Mouse (Mus musculus): ENCODE data around the gene Efhb. TPM values are rescaled to one million over a fixed set of nuclear protein-coding genes. Genes with fewer than 3 reads are reported as not detected.

Efhb gene
- polyA plus RNA-seq (2014; fragmentation: Nextera tagmentation; extraction: Ambion mirVana), result 0.39 and 0.85 TPM in 2 replicates

DNA sequence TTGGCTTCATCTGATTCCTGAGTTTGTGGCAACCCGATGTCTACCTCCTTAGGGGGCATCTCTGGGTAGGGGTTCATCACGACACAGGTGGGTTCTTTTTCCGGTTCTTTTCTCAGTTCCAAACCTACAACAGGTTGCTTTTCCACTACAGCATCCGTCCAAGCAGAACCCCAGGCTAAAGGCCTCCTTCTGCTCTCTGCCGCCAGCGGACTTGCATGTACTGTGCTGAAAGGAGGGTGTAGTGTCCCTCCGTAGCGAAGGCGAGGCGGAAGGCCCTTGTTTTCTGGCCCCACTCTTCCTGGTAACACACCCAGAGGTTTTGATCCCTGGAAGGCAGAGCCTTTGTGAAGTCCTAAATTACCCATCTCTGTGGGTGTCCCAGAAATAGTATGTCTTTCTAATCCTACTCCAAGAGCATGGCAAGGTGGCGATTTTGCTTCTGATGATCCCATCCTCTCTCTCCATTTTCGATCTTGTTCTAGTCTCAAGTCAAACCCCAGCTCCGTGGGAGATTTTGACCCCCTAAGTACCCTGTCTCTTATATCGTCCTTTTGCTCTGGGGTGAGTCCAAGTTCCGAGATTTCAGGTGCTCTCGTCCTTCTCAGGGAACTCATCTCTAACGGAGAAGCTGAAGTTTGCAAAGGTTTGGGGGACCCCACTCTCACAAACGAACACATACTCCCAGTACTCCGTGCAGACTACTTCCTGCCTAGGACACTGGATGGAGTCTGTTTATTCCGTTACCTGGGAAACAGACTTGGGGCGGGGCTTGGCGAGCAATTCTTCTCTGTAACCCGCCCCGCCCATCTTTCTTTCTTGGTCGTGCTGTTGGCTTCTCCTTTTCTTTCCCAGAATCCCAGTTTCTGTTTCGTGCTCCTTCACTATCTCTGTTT is at the start of gene Efhb:
Gene Efhb (minus strand): TSS at position 719 of the 893 bp plus-strand sequence.
- DNase-seq (ENCODE audit: low spot score), result peak; percentile 92
- H3K4me2 ChIP-seq (ENCODE audit: low read length), result peak within 1 kb of the TSS; percentile 71
- no peaks in the 10 kb centered on the region for H3K36me3 ChIP-seq (ENCODE audit: control insufficient read depth, insufficient read depth, low read length)
- H3K4me3 ChIP-seq (ENCODE audit: low read depth, low read length), result peak within 1 kb of the TSS; percentile 38
- peak within 1 kb of the TSS; percentile 48 for H3K9ac ChIP-seq (ENCODE audit: low read length)
- no peaks in the 10 kb centered on the region for H3K27me3 ChIP-seq (replicated peaks; ENCODE audit: control insufficient read depth, insufficient read depth, low read length)
- no peaks in the 10 kb centered on the region for H3K9me3 ChIP-seq (ENCODE audit: control insufficient read depth, low read length)
- ATAC-seq (replicated peaks; ENCODE audit: low FRiP score, low TSS enrichment, low read depth), result peak; percentile 98
- 24% methylated on average over 26 of the region's 26 CpGs for WGBS
- no peaks in the 10 kb centered on the region for H3K4me1 ChIP-seq (replicated peaks; ENCODE audit: control insufficient read depth, insufficient read depth, low read length)
- H3K27ac ChIP-seq (ENCODE audit: low read depth), result peak within 1 kb of the TSS; percentile 59; the same call in 1 of the 2 replicates

- no peak overlapping the region for H3K27ac ChIP-seq (ENCODE audit: low read depth)
- H3K27me3 ChIP-seq (replicated peaks; ENCODE audit: control insufficient read depth, insufficient read depth, low read length), result no peaks in the 10 kb centered on the region
- H3K36me3 ChIP-seq (ENCODE audit: control insufficient read depth, insufficient read depth, low read length), result no peaks in the 10 kb centered on the region
- WGBS, result 88% methylated on average over 2 of the region's 2 CpGs
- no peak overlapping the region for H3K9ac ChIP-seq (ENCODE audit: low read length)
- no peak overlapping the region for H3K4me3 ChIP-seq (ENCODE audit: low read depth, low read length)
- ATAC-seq (replicated peaks; ENCODE audit: low FRiP score, low TSS enrichment, low read depth) (no peak), DNase-seq (ENCODE audit: low spot score) (no peak)
- H3K9me3 ChIP-seq (ENCODE audit: control insufficient read depth, low read length), result no peaks in the 10 kb centered on the region
- H3K4me1 ChIP-seq (replicated peaks; ENCODE audit: control insufficient read depth, insufficient read depth, low read length), result no peaks in the 10 kb centered on the region
- no peak overlapping the region for H3K4me2 ChIP-seq (ENCODE audit: low read length)
Observed at GRCm38 (mm10) chr17:53512311-53512951, 49.3 kb upstream of the Efhb start.

DNA sequence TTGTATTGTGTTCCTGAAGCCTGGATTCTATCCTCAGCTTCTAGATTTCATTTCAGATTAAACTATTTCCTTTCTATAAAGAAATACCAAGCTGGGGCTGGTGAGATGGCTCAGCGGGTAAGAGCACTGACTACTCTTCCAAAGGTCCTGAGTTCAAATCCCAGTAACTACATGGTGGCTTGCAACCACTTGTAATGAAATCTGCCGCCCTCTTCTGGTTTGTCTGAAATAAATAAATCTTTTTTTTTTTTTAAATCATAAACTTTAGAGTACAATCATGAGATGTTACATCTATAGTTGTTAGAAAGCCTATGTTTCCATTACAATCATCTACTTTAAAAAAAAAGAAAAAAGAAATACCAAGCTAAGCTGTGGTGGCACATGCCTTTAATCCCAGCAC is 39.8 kb upstream of the Efhb start:
- H3K9me3 ChIP-seq (ENCODE audit: control insufficient read depth, low read length), result no peaks in the 10 kb centered on the region
- no peak overlapping the region for H3K27ac ChIP-seq (ENCODE audit: low read depth)
- H3K27me3 ChIP-seq (replicated peaks; ENCODE audit: control insufficient read depth, insufficient read depth, low read length), result no peaks in the 10 kb centered on the region
- DNase-seq (ENCODE audit: low spot score) (no peak), ATAC-seq (replicated peaks; ENCODE audit: low FRiP score, low TSS enrichment, low read depth) (no peak)
- peaks cover 69% of the 10 kb centered on the region for H3K36me3 ChIP-seq (ENCODE audit: control insufficient read depth, insufficient read depth, low read length)
- 80% methylated on average over 2 of the region's 2 CpGs for WGBS
- H3K4me1 ChIP-seq (replicated peaks; ENCODE audit: control insufficient read depth, insufficient read depth, low read length), result no peaks in the 10 kb centered on the region
- no peak overlapping the region for H3K4me3 ChIP-seq (ENCODE audit: low read depth, low read length)
- no peak overlapping the region for H3K4me2 ChIP-seq (ENCODE audit: low read length)
- H3K9ac ChIP-seq (ENCODE audit: low read length), result no peak overlapping the region

- DNase-seq (ENCODE audit: low spot score), result no peak
- Histone ChIP-seq H3K4me3 (ENCODE audit: low read depth, low read length) (no peak overlapping the region), H3K4me1 (replicated peaks; ENCODE audit: control insufficient read depth, insufficient read depth, low read length) (no peaks in the 10 kb centered on the region), H3K27ac (ENCODE audit: low read depth) (no peak overlapping the region), H3K4me2 (ENCODE audit: low read length) (no peak overlapping the region), H3K9ac (ENCODE audit: low read length) (no peak overlapping the region), H3K36me3 (ENCODE audit: control insufficient read depth, insufficient read depth, low read length) (peaks cover 75% of the 10 kb centered on the region), H3K9me3 (ENCODE audit: control insufficient read depth, low read length) (no peaks in the 10 kb centered on the region), H3K27me3 (replicated peaks; ENCODE audit: control insufficient read depth, insufficient read depth, low read length) (no peaks in the 10 kb centered on the region)
- whole genome bisulfite sequencing, result 94% methylated on average over 1 of the region's 1 CpGs
- ATAC-seq (replicated peaks; ENCODE audit: low FRiP score, low TSS enrichment, low read depth), result no peak
Observed at GRCm38 (mm10) chr17:53489007-53489378, 25.9 kb upstream of the Efhb start.

- no peak overlapping the region for H3K9ac ChIP-seq (ENCODE audit: low read length)
- H3K4me2 ChIP-seq (ENCODE audit: low read length), result no peak overlapping the region
- ATAC-seq (replicated peaks; ENCODE audit: low FRiP score, low TSS enrichment, low read depth) (no peak), DNase-seq (ENCODE audit: low spot score) (no peak)
- H3K27ac ChIP-seq (ENCODE audit: low read depth), result no peak overlapping the region
- no peaks in the 10 kb centered on the region for H3K27me3 ChIP-seq (replicated peaks; ENCODE audit: control insufficient read depth, insufficient read depth, low read length)
- WGBS, result 89% methylated on average over 4 of the region's 4 CpGs
- no peaks in the 10 kb centered on the region for H3K4me1 ChIP-seq (replicated peaks; ENCODE audit: control insufficient read depth, insufficient read depth, low read length)
- H3K9me3 ChIP-seq (ENCODE audit: control insufficient read depth, low read length), result no peaks in the 10 kb centered on the region
- H3K4me3 ChIP-seq (ENCODE audit: low read depth, low read length), result no peak overlapping the region
- peaks cover 73% of the 10 kb centered on the region for H3K36me3 ChIP-seq (ENCODE audit: control insufficient read depth, insufficient read depth, low read length)
Observed at GRCm38 (mm10) chr17:53488291-53489006, 25.3 kb upstream of the Efhb start.

GRCm38 (mm10) chr17:53480433-53480832 is 17.3 kb upstream of the Efhb start:
- ATAC-seq (replicated peaks; ENCODE audit: low FRiP score, low TSS enrichment, low read depth) (no peak), DNase-seq (ENCODE audit: low spot score) (no peak)
- Histone ChIP-seq H3K9ac (ENCODE audit: low read length) (peak overlapping the region; percentile 95), H3K27ac (ENCODE audit: low read depth) (no peak overlapping the region), H3K4me2 (ENCODE audit: low read length) (peak overlapping the region; percentile 90), H3K36me3 (ENCODE audit: control insufficient read depth, insufficient read depth, low read length) (peaks cover 18% of the 10 kb centered on the region), H3K9me3 (ENCODE audit: control insufficient read depth, low read length) (no peaks in the 10 kb centered on the region), H3K4me3 (ENCODE audit: low read depth, low read length) (peak overlapping the region; percentile 83), H3K4me1 (replicated peaks; ENCODE audit: control insufficient read depth, insufficient read depth, low read length) (peaks cover 15% of the 10 kb centered on the region), H3K27me3 (replicated peaks; ENCODE audit: control insufficient read depth, insufficient read depth, low read length) (no peaks in the 10 kb centered on the region)
- WGBS, result 47% methylated on average over 7 of the region's 7 CpGs

DNA sequence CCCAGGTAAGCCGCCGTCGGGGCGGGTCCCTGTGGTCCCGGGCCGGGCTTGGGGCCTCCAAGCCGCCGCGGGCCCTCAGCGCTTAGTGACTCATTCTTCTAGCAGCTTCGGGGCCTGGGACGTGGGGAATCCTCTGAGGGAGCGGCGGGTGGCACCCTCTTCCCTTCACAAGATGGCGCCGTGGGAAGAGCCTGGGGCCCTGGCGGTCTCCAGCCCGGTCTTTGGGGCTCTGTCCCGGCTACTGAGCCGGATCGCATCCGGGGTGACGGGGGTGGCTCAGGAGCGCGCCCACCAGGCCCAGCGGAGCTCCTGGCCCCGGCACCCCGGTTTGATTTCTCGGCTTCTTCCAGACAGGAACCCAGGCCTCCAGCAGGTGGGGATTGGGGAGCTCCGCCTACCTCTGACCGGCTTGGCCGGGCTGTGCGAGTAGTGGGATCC is 16.5 kb upstream of the Efhb start:
- peak overlapping the region; percentile 83 for H3K4me3 ChIP-seq (ENCODE audit: low read depth, low read length)
- peak; percentile 84 for DNase-seq (ENCODE audit: low spot score)
- H3K36me3 ChIP-seq (ENCODE audit: control insufficient read depth, insufficient read depth, low read length), result peaks cover 10% of the 10 kb centered on the region
- H3K27me3 ChIP-seq (replicated peaks; ENCODE audit: control insufficient read depth, insufficient read depth, low read length), result no peaks in the 10 kb centered on the region
- ATAC-seq (replicated peaks; ENCODE audit: low FRiP score, low TSS enrichment, low read depth), result peak; percentile 57
- peaks cover 15% of the 10 kb centered on the region for H3K4me1 ChIP-seq (replicated peaks; ENCODE audit: control insufficient read depth, insufficient read depth, low read length)
- peak overlapping the region; percentile 99 for H3K27ac ChIP-seq (ENCODE audit: low read depth)
- 0% methylated on average over 29 of the region's 33 CpGs for WGBS
- H3K9me3 ChIP-seq (ENCODE audit: control insufficient read depth, low read length), result no peaks in the 10 kb centered on the region
- H3K9ac ChIP-seq (ENCODE audit: low read length), result peak overlapping the region; percentile 95
- peak overlapping the region; percentile 90 for H3K4me2 ChIP-seq (ENCODE audit: low read length)

- ATAC-seq (replicated peaks; ENCODE audit: low FRiP score, low TSS enrichment, low read depth) (peak; percentile 98), DNase-seq (ENCODE audit: low spot score) (peak; percentile 98)
- H3K9ac ChIP-seq (ENCODE audit: low read length), result peak within 1 kb of the TSS; percentile 95
- H3K9me3 ChIP-seq (ENCODE audit: control insufficient read depth, low read length), result no peaks in the 10 kb centered on the region
- peak within 1 kb of the TSS; percentile 99 for H3K27ac ChIP-seq (ENCODE audit: low read depth)
- H3K36me3 ChIP-seq (ENCODE audit: control insufficient read depth, insufficient read depth, low read length), result peaks cover 4% of the 10 kb centered on the region
- no peaks in the 10 kb centered on the region for H3K27me3 ChIP-seq (replicated peaks; ENCODE audit: control insufficient read depth, insufficient read depth, low read length)
- peak within 1 kb of the TSS; percentile 83 for H3K4me3 ChIP-seq (ENCODE audit: low read depth, low read length)
- H3K4me1 ChIP-seq (replicated peaks; ENCODE audit: control insufficient read depth, insufficient read depth, low read length), result peaks cover 15% of the 10 kb centered on the region
- under 1% methylated on average over 74 of the region's 82 CpGs for WGBS
- H3K4me2 ChIP-seq (ENCODE audit: low read length), result peak within 1 kb of the TSS; percentile 90
Observed at GRCm38 (mm10) chr17:53478858-53479603, 15.9 kb upstream of the Efhb start, which contains the start of gene Rab5a. TSS of gene Rab5a (plus strand) at chr17:53479234.

Data from intestine, embryonic 14.5 days (tissue).